Mouse (Mus musculus) limb, embryonic 12.5 days (tissue): ENCODE results near the gene Tceal3. TPM values are rescaled to one million over a fixed set of nuclear protein-coding genes. Genes with fewer than 3 reads are reported as not detected.
"Not testable (repeated sequence)": the region's sequence is repeated elsewhere in the genome, so short reads cannot be mapped to it uniquely, and the experiment has no call there.

Experiments
- ATAC-seq: fragments of 200-750 bp; cut with Nextera tagmentation; 2 replicates; pipeline ENCODE4 v1.8.0; 2017; ENCODE audit warnings: low read depth, moderate TSS enrichment; ENCODE audit not compliant: insufficient number of reproducible peaks, insufficient read depth, low FRiP score, low TSS enrichment
- H3K27ac ChIP-seq: fragments of 300-500 bp; sonication (generic); 2 replicates; pipeline ENCODE4 v1.5.1; 2016; ENCODE audit warnings: mild to moderate bottlenecking, moderate library complexity
- H3K27me3 ChIP-seq: fragments of 300-500 bp; sonication (generic); 2 replicates; pipeline ENCODE4 v1.6.1; 2016; ENCODE audit warnings: mild to moderate bottlenecking, moderate library complexity
- H3K36me3 ChIP-seq: fragments of 300-500 bp; sonication (generic); 2 replicates; pipeline ENCODE4 v1.6.1; 2016; ENCODE audit warnings: mild to moderate bottlenecking, moderate library complexity
- H3K4me1 ChIP-seq: fragments of 300-500 bp; sonication (generic); replicated peaks from 2 replicates; pipeline ENCODE4 v1.6.1; 2016
- H3K4me2 ChIP-seq: fragments of 300-500 bp; sonication (generic); 2 replicates; pipeline ENCODE4 v1.6.1; 2016; ENCODE audit warnings: mild to moderate bottlenecking, moderate library complexity
- H3K4me3 ChIP-seq: fragments of 300-500 bp; sonication (generic); replicated peaks from 2 replicates; pipeline ENCODE4 v1.5.1; 2016; ENCODE audit warnings: mild to moderate bottlenecking
- H3K9ac ChIP-seq: fragments of 300-500 bp; sonication (generic); replicated peaks from 2 replicates; pipeline ENCODE4 v1.6.1; 2016; ENCODE audit warnings: mild to moderate bottlenecking, moderate library complexity
- H3K9me3 ChIP-seq: fragments of 300-500 bp; sonication (generic); 2 replicates; pipeline ENCODE4 v1.6.1; 2016; ENCODE audit warnings: mild to moderate bottlenecking, moderate library complexity
- WGBS: fragments of 180-500 bp; shearing (Covaris S2); methylation state at CpG from one replicate; pipeline ENCODE4 v1.1.7; 2016; 5-methylcytosine and 5-hydroxymethylcytosine counted together
- polyA plus RNA-seq: library from polyadenylated mRNA; unstranded; fragments of >200 nt; fragmentation: Nextera tagmentation; extraction: Ambion mirVana; gene quantifications from 2 replicates; pipeline ENCODE4 v1.2.1, GENCODE M21; 2016

The Tceal3 gene
- polyA plus RNA-seq, 1 experiment from 2014 or later, result 23.6 TPM

GRCm38 (mm10) chrX:136707446-136708167, 117.0 kb downstream of the Tceal3 start, which contains the start of gene Tceal1:
TSS of gene Tceal1 (plus strand) at chrX:136707982.
- Histone ChIP-seq H3K9ac (peak within 1 kb of the TSS; percentile 66), H3K4me1 (no peaks in the 10 kb centered on the region), H3K4me3 (peak within 1 kb of the TSS; percentile 49), H3K4me2 (peak within 1 kb of the TSS; percentile 57), H3K9me3 (no peaks in the 10 kb centered on the region), H3K36me3 (no peaks in the 10 kb centered on the region), H3K27me3 (peaks cover 15% of the 10 kb centered on the region; the same call in 1 of the 2 replicates), H3K27ac (peak within 1 kb of the TSS; percentile 87)
- ATAC-seq, result peak; percentile 90
- WGBS, result 23% methylated on average over 15 of the region's 15 CpGs

DNA sequence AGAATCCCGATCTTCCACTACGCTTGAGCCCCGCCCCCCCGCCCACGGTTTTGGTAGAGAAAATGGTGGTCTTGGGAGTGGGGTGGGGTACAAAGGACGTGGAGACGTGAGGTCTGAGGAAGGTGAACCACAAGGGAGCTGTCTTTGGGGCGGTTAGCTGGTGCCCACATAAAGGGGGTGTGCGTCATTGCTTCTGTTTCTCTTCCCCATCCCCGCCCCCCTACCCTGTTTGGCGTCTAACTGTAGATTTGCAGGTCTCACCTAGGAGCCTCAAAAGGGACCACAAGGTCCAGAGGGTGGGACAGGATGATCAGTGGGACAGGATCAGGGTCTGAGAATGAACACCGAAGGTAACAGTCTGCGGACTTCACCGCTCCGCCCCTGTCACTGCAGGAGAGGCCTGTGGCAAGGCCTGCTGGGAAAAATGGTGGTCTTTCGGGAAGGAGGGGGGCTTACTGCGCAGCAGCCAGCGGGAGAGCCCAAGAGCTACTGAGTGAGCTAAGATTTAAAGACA, 117.6 kb downstream of the Tceal3 start:
- peaks cover 15% of the 10 kb centered on the region; the same call in 1 of the 2 replicates for H3K27me3 ChIP-seq
- peak overlapping the region; percentile 87 for H3K27ac ChIP-seq
- peak overlapping the region; percentile 66 for H3K9ac ChIP-seq
- no peaks in the 10 kb centered on the region for H3K4me1 ChIP-seq
- 11% methylated on average over 18 of the region's 18 CpGs for WGBS
- peak overlapping the region; percentile 49 for H3K4me3 ChIP-seq
- ATAC-seq, result peak; percentile 86
- peak overlapping the region; percentile 57 for H3K4me2 ChIP-seq
- no peaks in the 10 kb centered on the region for H3K9me3 ChIP-seq
- H3K36me3 ChIP-seq, result no peaks in the 10 kb centered on the region

DNA sequence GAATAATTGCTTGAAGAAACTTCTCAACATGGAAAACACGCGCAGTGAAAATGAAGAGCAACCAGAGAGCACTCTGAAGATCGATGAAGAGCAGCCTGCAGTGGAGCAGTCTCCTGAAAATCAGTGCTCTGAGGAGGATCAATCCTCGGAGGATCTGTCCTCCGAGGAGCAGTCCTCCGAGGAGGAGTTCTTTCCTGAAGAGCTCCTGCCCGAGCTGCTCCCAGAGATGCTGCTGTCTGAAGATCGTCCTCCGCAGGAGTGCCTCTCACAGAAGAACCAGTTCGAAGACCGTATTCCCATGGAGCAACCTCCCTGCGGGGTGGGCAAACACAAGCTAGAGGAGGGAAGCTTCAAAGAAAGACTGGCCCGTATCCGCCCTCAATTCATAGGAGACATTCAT, 118.1 kb downstream of the Tceal3 start:
- H3K36me3 ChIP-seq, result no peaks in the 10 kb centered on the region

GRCm38 (mm10) chrX:136714742-136715474, 124.3 kb downstream of the Tceal3 start:
- not testable (repeated sequence) for H3K4me2 ChIP-seq, ATAC-seq, H3K4me3 ChIP-seq, H3K36me3 ChIP-seq, H3K27ac ChIP-seq, H3K9ac ChIP-seq, H3K27me3 ChIP-seq, H3K9me3 ChIP-seq, H3K4me1 ChIP-seq
- WGBS, result 61% methylated on average over 3 of the region's 3 CpGs

More for the DNA sequence above, 118.1 kb downstream of the Tceal3 start:
- no peak; the same call in 1 of the 2 replicates for ATAC-seq
- no peaks in the 10 kb centered on the region for H3K4me1 ChIP-seq
- H3K27me3 ChIP-seq, result peaks cover 15% of the 10 kb centered on the region; the same call in 1 of the 2 replicates
- H3K9ac ChIP-seq, result peak overlapping the region; percentile 66
- WGBS, result 26% methylated on average over 14 of the region's 14 CpGs
- H3K4me2 ChIP-seq, result peak overlapping the region; percentile 57
- H3K27ac ChIP-seq, result peak overlapping the region; percentile 87
- H3K9me3 ChIP-seq, result no peaks in the 10 kb centered on the region
- H3K4me3 ChIP-seq, result peak overlapping the region; percentile 49

Other genes with a start within 250 kb of the Tceal3 start
- gene Kir3dl1, start 72.8 kb upstream of the Tceal3 start, polyA plus RNA-seq, result not detected in 2 replicates
- gene Kir3dl2, start 46.8 kb upstream of the Tceal3 start, polyA plus RNA-seq, result not detected in 2 replicates
- 9.9 and 10.2 TPM in 2 replicates for gene Tceal1, start 117.1 kb downstream of the Tceal3 start, polyA plus RNA-seq
- 576 and 582 TPM in 2 replicates for gene Morf4l2, start 152.8 kb downstream of the Tceal3 start, polyA plus RNA-seq
- 0.18 TPM in 1 of 2 replicates, not detected in the other for gene Glra4, start 189.3 kb downstream of the Tceal3 start, polyA plus RNA-seq
- 5.4 and 5.5 TPM in 2 replicates for gene Plp1, start 231.8 kb downstream of the Tceal3 start, polyA plus RNA-seq